8 mouse cellular contexts compared by ENCODE assay signal in the genomic region with DNA sequence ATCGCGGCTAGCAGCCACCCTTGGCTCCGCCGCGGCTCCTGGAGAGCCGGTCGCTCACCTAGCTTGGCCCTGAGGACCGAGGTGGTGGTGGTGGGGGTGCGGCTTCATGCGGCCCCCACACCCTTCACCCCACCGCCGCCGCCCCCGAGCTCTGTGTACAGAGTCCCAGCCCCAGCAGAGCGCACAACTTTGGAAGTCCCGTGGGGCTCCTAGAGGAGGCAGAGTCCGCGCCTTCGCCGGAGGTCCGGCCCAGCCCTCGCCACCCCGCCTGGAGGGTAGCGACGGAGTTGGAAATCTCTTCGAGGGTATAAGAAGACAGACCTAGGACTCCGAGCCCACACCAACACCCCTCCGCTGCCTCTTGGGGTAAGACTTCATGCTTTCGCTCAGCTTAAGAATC. TPM values are rescaled to one million over a fixed set of nuclear protein-coding genes. Genes with fewer than 3 reads are reported as not detected.
DNase-seq lines count a peak whose midpoint lies in the region; ATAC-seq and TF ChIP-seq lines count a peak whose summit lies in the region.

No protein-coding gene starts in this region.

- peak overlapping the region; percentile 58 for H3K4me3 ChIP-seq in kidney, embryonic 14.5 days (ENCODE audit: low read length)
- H3K4me3 ChIP-seq in E14TG2a.4 (replicated peaks; ENCODE audit: low read length) = peak overlapping the region; percentile 79
- H3K4me3 ChIP-seq in hindbrain, embryonic 12.5 days = peak overlapping the region; percentile 57
- peak overlapping the region; percentile 45 for H3K4me3 ChIP-seq in midbrain, embryonic 12.5 days

- H3K27me3 ChIP-seq in kidney, embryonic 14.5 days (ENCODE audit: control insufficient read depth, insufficient read depth, low read length) = peaks cover 51% of the 10 kb centered on the region
- H3K27me3 ChIP-seq in E14TG2a.4 (ENCODE audit: insufficient read depth, low read length) = peaks cover 67% of the 10 kb centered on the region
- peaks cover 53% of the 10 kb centered on the region for H3K27me3 ChIP-seq in hindbrain, embryonic 12.5 days
- peaks cover 56% of the 10 kb centered on the region for H3K27me3 ChIP-seq in midbrain, embryonic 12.5 days

- peak; percentile 33; the same call in 1 of the 2 replicates for ATAC-seq in kidney, embryonic 14.5 days (ENCODE audit: low FRiP score, low TSS enrichment)
- peak; percentile 38 for ATAC-seq in hindbrain, embryonic 12.5 days (ENCODE audit: low FRiP score)
- ATAC-seq in midbrain, embryonic 12.5 days (ENCODE audit: low FRiP score, low read depth) = peak; percentile 45

- peak overlapping the region; percentile 100 for H3K4me2 ChIP-seq in kidney, embryonic 14.5 days (replicated peaks; ENCODE audit: low read depth, low read length)
- peak overlapping the region; percentile 99 for H3K4me2 ChIP-seq in hindbrain, embryonic 12.5 days (replicated peaks)
- H3K4me2 ChIP-seq in midbrain, embryonic 12.5 days (replicated peaks) = peak overlapping the region; percentile 85

- H3K4me1 ChIP-seq in kidney, embryonic 14.5 days (ENCODE audit: control insufficient read depth, insufficient read depth, low read length) = peaks cover 31% of the 10 kb centered on the region
- H3K4me1 ChIP-seq in E14TG2a.4 (replicated peaks; ENCODE audit: low read depth, low read length) = peaks cover 41% of the 10 kb centered on the region
- H3K4me1 ChIP-seq in hindbrain, embryonic 12.5 days = peaks cover 34% of the 10 kb centered on the region
- peaks cover 28% of the 10 kb centered on the region for H3K4me1 ChIP-seq in midbrain, embryonic 12.5 days

- peak overlapping the region; percentile 70 for H3K9ac ChIP-seq in kidney, embryonic 14.5 days (ENCODE audit: low read depth, low read length)
- H3K9ac ChIP-seq in hindbrain, embryonic 12.5 days = peak overlapping the region; percentile 71
- peak overlapping the region; percentile 48 for H3K9ac ChIP-seq in midbrain, embryonic 12.5 days (replicated peaks)

- 1% methylated on average over 29 of the region's 29 CpGs for WGBS in kidney, embryonic 14.5 days
- WGBS in hindbrain, embryonic 12.5 days = under 1% methylated on average over 29 of the region's 29 CpGs
- WGBS in midbrain, embryonic 12.5 days = under 1% methylated on average over 29 of the region's 29 CpGs

- no peaks in the 10 kb centered on the region for H3K36me3 ChIP-seq in kidney, embryonic 14.5 days (ENCODE audit: control insufficient read depth, insufficient read depth, low read length)
- no peaks in the 10 kb centered on the region for H3K36me3 ChIP-seq in E14TG2a.4 (ENCODE audit: insufficient read depth, low read length)
- no peaks in the 10 kb centered on the region for H3K36me3 ChIP-seq in hindbrain, embryonic 12.5 days
- no peaks in the 10 kb centered on the region for H3K36me3 ChIP-seq in midbrain, embryonic 12.5 days

- H3K27ac ChIP-seq in kidney, embryonic 14.5 days (ENCODE audit: low read depth, low read length) = no peak overlapping the region
- H3K27ac ChIP-seq in hindbrain, embryonic 12.5 days = peak overlapping the region; percentile 75
- H3K27ac ChIP-seq in midbrain, embryonic 12.5 days (replicated peaks) = 0 out of 2 replicates have a peak overlapping the region, but pooled peaks have one; percentile 8

- H3K9me3 ChIP-seq in kidney, embryonic 14.5 days (ENCODE audit: control insufficient read depth, low read length) = no peaks in the 10 kb centered on the region
- 0 out of 2 replicates have a peak, but pooled peaks cover 2% of the 10 kb centered on the region for H3K9me3 ChIP-seq in E14TG2a.4 (ENCODE audit: low read length)
- no peaks in the 10 kb centered on the region for H3K9me3 ChIP-seq in hindbrain, embryonic 12.5 days (replicated peaks)
- H3K9me3 ChIP-seq in midbrain, embryonic 12.5 days = no peaks in the 10 kb centered on the region

- DNase-seq in kidney, postnatal 14 days = no peak
- peak; percentile 45 for DNase-seq in embryo, embryonic 10.5 days (ENCODE audit: low spot score)
- no peak for DNase-seq in adrenal gland, postnatal 4 days (ENCODE audit: low spot score in 2 of 2)
- no peak for DNase-seq in urinary bladder, postnatal 14 days (ENCODE audit: low spot score)

- no peak for TF ChIP-seq CTCF in E14TG2a.4 (conservative IDR thresholded peaks at IDR 0.05; ENCODE audit: low read length)

RNA-seq across cellular contexts. Expression of gene Adra2a, which starts 1.5 kb away (rescaled TPM):
- 1.3 and 1.5 TPM in 2 replicates for polyA plus RNA-seq in kidney, embryonic 14.5 days (2014; fragmentation: Nextera tagmentation; extraction: Ambion mirVana)
- polyA plus RNA-seq in hindbrain, embryonic 12.5 days (2016; fragmentation: Nextera tagmentation; extraction: Ambion mirVana) = 4.1 and 4.9 TPM in 2 replicates
- 2.3 and 3.1 TPM in 2 replicates for polyA plus RNA-seq in midbrain, embryonic 12.5 days (2016; fragmentation: Nextera tagmentation; extraction: Ambion mirVana)
- 1 to 10 TPM; 1.3 to 4.5 TPM for total RNA-seq in adrenal gland, postnatal 4 days (2021)
